In the genomic region with DNA sequence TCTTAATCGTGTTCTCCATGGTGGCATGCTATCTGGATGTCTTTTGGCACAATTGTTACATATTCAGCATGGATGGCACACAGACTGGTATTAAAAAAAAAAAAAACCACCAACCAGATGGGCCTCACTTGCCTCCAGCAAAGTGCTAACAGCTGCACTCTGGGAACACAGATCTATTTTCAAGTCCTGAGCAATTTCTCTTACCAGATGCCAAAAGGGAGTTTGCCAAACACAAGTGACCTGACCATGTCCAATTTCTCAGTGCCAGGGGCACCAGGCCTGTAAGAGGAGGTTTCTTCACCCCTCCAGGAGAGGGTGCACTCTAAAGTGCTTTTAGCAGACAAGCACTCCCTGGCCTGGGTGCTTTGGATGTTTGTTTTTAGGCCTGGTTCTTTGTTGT, we compare ENCODE assay signal across 15 mouse cellular contexts. TPM values are rescaled to one million over a fixed set of nuclear protein-coding genes. Genes with fewer than 3 reads are reported as not detected.
A peak's percentile ranks its signal among the peaks of the same experiment; 100 is the strongest.
DNase-seq lines count a peak whose midpoint lies in the region; ATAC-seq and TF ChIP-seq lines count a peak whose summit lies in the region.
"Had no signal": no experiment of that assay in that cellular context is flagged by ENCODE, and none has a peak within 500 bp of the region (broad histone marks: within the 10 kb centered on the region; RNA-seq: fewer than 3 reads in every experiment).

No protein-coding gene starts in this region.

- H3K9me3 ChIP-seq in forebrain, embryonic 13.5 days (replicated peaks): no peaks in the 10 kb centered on the region
- no peaks in the 10 kb centered on the region for H3K9me3 ChIP-seq in forebrain, embryonic 11.5 days (ENCODE audit: control insufficient read depth, low read length)
- H3K9me3 ChIP-seq in heart, embryonic 16.5 days (replicated peaks; ENCODE audit: control insufficient read depth, low read length): no peaks in the 10 kb centered on the region
- H3K9me3 ChIP-seq in heart, embryonic 11.5 days (replicated peaks; ENCODE audit: control insufficient read depth, low read length): no peaks in the 10 kb centered on the region
- H3K9me3 ChIP-seq: hindbrain, embryonic 12.5 days; midbrain, embryonic 10.5 days had no signal

- no peak for TF ChIP-seq POLR2A in brain, embryonic 14.5 days (IDR thresholded peaks at IDR 0.05; ENCODE audit: borderline replicate concordance, extremely low read depth, insufficient read depth, insufficient read length, poor library complexity, severe bottlenecking)

- TF ChIP-seq CTCF in brain, embryonic 14.5 days (IDR thresholded peaks at IDR 0.05; ENCODE audit: borderline replicate concordance, extremely low read depth, insufficient read depth, insufficient read length): no peak

- peaks cover 14% of the 10 kb centered on the region for H3K4me1 ChIP-seq in forebrain, embryonic 13.5 days
- H3K4me1 ChIP-seq in forebrain, embryonic 11.5 days (replicated peaks; ENCODE audit: control insufficient read depth, insufficient read depth, low read length): peaks cover 2% of the 10 kb centered on the region
- H3K4me1 ChIP-seq in heart, embryonic 16.5 days (ENCODE audit: control insufficient read depth, insufficient read depth, low read length): no peaks in the 10 kb centered on the region
- no peaks in the 10 kb centered on the region for H3K4me1 ChIP-seq in heart, embryonic 11.5 days (ENCODE audit: control insufficient read depth, insufficient read depth, low read length)

- H3K27me3 ChIP-seq in forebrain, embryonic 13.5 days: no peaks in the 10 kb centered on the region
- no peaks in the 10 kb centered on the region for H3K27me3 ChIP-seq in forebrain, embryonic 11.5 days (ENCODE audit: control insufficient read depth, insufficient read depth, low read length)
- no peaks in the 10 kb centered on the region for H3K27me3 ChIP-seq in heart, embryonic 16.5 days (ENCODE audit: control insufficient read depth, insufficient read depth, low read length)
- H3K27me3 ChIP-seq in heart, embryonic 11.5 days (ENCODE audit: control insufficient read depth, insufficient read depth, low read length): 0 out of 2 replicates have a peak, but pooled peaks cover 5% of the 10 kb centered on the region
- H3K27me3 ChIP-seq: hindbrain, embryonic 12.5 days had no signal

- no peak overlapping the region for H3K4me2 ChIP-seq in forebrain, embryonic 13.5 days
- no peak overlapping the region for H3K4me2 ChIP-seq in forebrain, embryonic 11.5 days (ENCODE audit: low read depth, low read length, severe bottlenecking)
- H3K4me2 ChIP-seq in heart, embryonic 16.5 days (ENCODE audit: low read depth, low read length): no peak overlapping the region
- H3K4me2 ChIP-seq in heart, embryonic 11.5 days: no peak overlapping the region
- H3K4me2 ChIP-seq: hindbrain, embryonic 12.5 days had no signal

- peak overlapping the region; percentile 35; the same call in 1 of the 2 replicates for H3K27ac ChIP-seq in forebrain, embryonic 13.5 days
- H3K27ac ChIP-seq in forebrain, embryonic 11.5 days (ENCODE audit: low read depth, low read length): no peak overlapping the region
- 0 out of 2 replicates have a peak overlapping the region, but pooled peaks have one; percentile 29 for H3K27ac ChIP-seq in heart, embryonic 16.5 days (ENCODE audit: low read length)
- no peak overlapping the region for H3K27ac ChIP-seq in heart, embryonic 11.5 days (ENCODE audit: low read depth, low read length)
- H3K27ac ChIP-seq: hindbrain, embryonic 12.5 days; midbrain, embryonic 10.5 days had no signal

- no peaks in the 10 kb centered on the region for H3K36me3 ChIP-seq in forebrain, embryonic 13.5 days (ENCODE audit: poor library complexity, severe bottlenecking)
- no peaks in the 10 kb centered on the region for H3K36me3 ChIP-seq in forebrain, embryonic 11.5 days (ENCODE audit: control insufficient read depth, insufficient read depth, low read length)
- no peaks in the 10 kb centered on the region for H3K36me3 ChIP-seq in heart, embryonic 16.5 days (ENCODE audit: control insufficient read depth, insufficient read depth)
- no peaks in the 10 kb centered on the region for H3K36me3 ChIP-seq in heart, embryonic 11.5 days (ENCODE audit: control insufficient read depth, insufficient read depth, low read length)
- H3K36me3 ChIP-seq: hindbrain, embryonic 12.5 days; midbrain, embryonic 10.5 days had no signal

- no peak overlapping the region for H3K9ac ChIP-seq in forebrain, embryonic 13.5 days
- H3K9ac ChIP-seq in forebrain, embryonic 11.5 days (ENCODE audit: low read length): no peak overlapping the region
- H3K9ac ChIP-seq in heart, embryonic 16.5 days (ENCODE audit: low read length): no peak overlapping the region
- no peak overlapping the region for H3K9ac ChIP-seq in heart, embryonic 11.5 days (ENCODE audit: low read depth, low read length)
- H3K9ac ChIP-seq: hindbrain, embryonic 12.5 days had no signal

- H3K4me3 ChIP-seq in forebrain, embryonic 13.5 days: no peak overlapping the region
- H3K4me3 ChIP-seq in forebrain, embryonic 11.5 days (ENCODE audit: low read depth, low read length): no peak overlapping the region
- no peak overlapping the region for H3K4me3 ChIP-seq in heart, embryonic 16.5 days (ENCODE audit: low read length)
- H3K4me3 ChIP-seq in heart, embryonic 11.5 days (ENCODE audit: low read depth, low read length): no peak overlapping the region
- H3K4me3 ChIP-seq: hindbrain, embryonic 12.5 days; midbrain, embryonic 10.5 days had no signal

- 67% methylated on average over 1 of the region's 1 CpGs for WGBS in forebrain, embryonic 13.5 days
- 61% methylated on average over 1 of the region's 1 CpGs for WGBS in forebrain, embryonic 11.5 days
- WGBS in heart, embryonic 16.5 days: 60% methylated on average over 1 of the region's 1 CpGs
- WGBS in heart, embryonic 11.5 days (ENCODE audit: insufficient replicate concordance): 49% methylated on average over 1 of the region's 1 CpGs

- DNase-seq in forebrain, embryonic 11.5 days (ENCODE audit: low spot score): no peak
- DNase-seq in brain, embryonic 14.5 days (ENCODE audit: low read depth): peak; percentile 64
- peak; percentile 37 to 40 for DNase-seq in layer of hippocampus, postnatal 10 days (ENCODE audit: low spot score in 2 of 2)
- DNase-seq in adrenal gland, adult (ENCODE audit: inconsistent age in 2 of 2, low spot score in 1 of 2): no peak
- no peak for DNase-seq in lung, postnatal 36 days
- DNase-seq: adrenal gland, postnatal 25 days; cerebellum, adult 11 months; kidney, adult 11 months; liver; thymus, adult 18-20 months had no signal

- ATAC-seq in forebrain, embryonic 13.5 days: no peak
- ATAC-seq in forebrain, embryonic 11.5 days (replicated peaks; ENCODE audit: low FRiP score): no peak
- ATAC-seq in heart, embryonic 16.5 days (replicated peaks; ENCODE audit: extremely low read depth, insufficient read depth, low FRiP score): no peak
- ATAC-seq in heart, embryonic 11.5 days (replicated peaks; ENCODE audit: insufficient number of reproducible peaks, low FRiP score, low TSS enrichment): no peak

RNA-seq across cellular contexts. Expression of gene Rlf, which starts 12.2 kb away (rescaled TPM):
- 27.5 and 31.7 TPM in 2 replicates for polyA plus RNA-seq in forebrain, embryonic 13.5 days (2015; fragmentation: Nextera tagmentation; extraction: Ambion mirVana)
- 24.3 and 29.6 TPM in 2 replicates for polyA plus RNA-seq in forebrain, embryonic 11.5 days (2014; fragmentation: Nextera tagmentation; extraction: Ambion mirVana)
- polyA plus RNA-seq in heart, embryonic 16.5 days (2015; fragmentation: Nextera tagmentation; extraction: Ambion mirVana): 17.4 and 19.0 TPM in 2 replicates
- polyA plus RNA-seq in heart, embryonic 11.5 days (2014; fragmentation: Nextera tagmentation; extraction: Ambion mirVana): 15.3 and 19.1 TPM in 2 replicates
- 15.5 and 23.2 TPM in 2 replicates for polyA plus RNA-seq in brain, embryonic 14.5 days (2012; rRNA removed)
- 10 to 100 TPM; 31.5 to 31.8 TPM for total RNA-seq in layer of hippocampus, postnatal 10 days (2021)

Comparison
In these comparisons a context has a peak if more than half of its experiments do, and no peak if none do; other contexts are left out.
1. H3K27ac ChIP-seq: peak in forebrain, embryonic 13.5 days (single experiment) and heart, embryonic 16.5 days (single experiment); none in forebrain, embryonic 11.5 days (single experiment) and heart, embryonic 11.5 days (single experiment).
2. DNase-seq: peak in brain, embryonic 14.5 days (single experiment) and layer of hippocampus, postnatal 10 days (2 of 2); none in forebrain, embryonic 11.5 days (single experiment), adrenal gland, adult (0 of 2) and lung, postnatal 36 days (single experiment).